Mouse (Mus musculus) layer of hippocampus, adult 2 months (tissue): ENCODE results near the gene Perm1. TPM values are rescaled to one million over a fixed set of nuclear protein-coding genes. Genes with fewer than 3 reads are reported as not detected.

ENCODE experiments used
- DNase-seq, 2 experiments: peaks; one replicate each; pipeline ENCODE4 v3.0.0; 2022; ENCODE audit warnings: low spot score in 2 of 2
- H3K27ac ChIP-seq: fragments of 200-600 bp; 2 replicates; pipeline ENCODE4 v1.8.1; 2022
- H3K4me3 ChIP-seq: fragments of 200-600 bp; 2 replicates; pipeline ENCODE4 v1.8.1; 2022; ENCODE audit warnings: mild to moderate bottlenecking
- CTCF ChIP-seq: fragments of 200-600 bp; conservative IDR thresholded peaks from 2 replicates; pipeline ENCODE4 v1.8.1; 2022; ENCODE audit warnings: antibody characterized with exemption, mild to moderate bottlenecking, moderate library complexity
- total RNA-seq, 2 experiments: library from RNA; stranded (reverse); gene quantifications; 2 replicates each; pipeline ENCODE4 v1.2.3; 2021

Gene Perm1
- total RNA-seq, 2 experiments from 2014 or later: 0.26 to 0.44 TPM

DNA sequence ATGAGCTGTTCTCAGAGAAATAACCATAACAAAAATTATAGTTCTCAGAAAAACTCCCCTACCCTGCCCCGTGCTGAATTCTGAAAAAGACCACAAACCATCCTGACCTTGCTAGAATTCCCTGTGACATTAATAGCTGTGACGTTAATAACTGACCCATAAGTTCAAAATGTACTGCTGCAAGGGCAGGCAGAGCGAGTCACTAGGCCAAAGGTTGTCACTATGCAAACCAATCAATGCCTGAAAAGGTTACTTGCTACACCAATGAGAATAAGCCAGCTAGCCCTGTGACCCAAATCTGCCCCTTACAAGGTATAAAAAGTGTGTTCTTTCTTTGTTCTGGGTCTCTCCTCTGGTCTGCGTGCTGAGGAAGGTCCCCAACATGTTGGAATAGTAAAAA lies 6.8 kb upstream of the Perm1 start:
- H3K27ac ChIP-seq: no peak overlapping the region
- no peak for TF ChIP-seq CTCF
- no peak overlapping the region for H3K4me3 ChIP-seq
- DNase-seq: no peak

- Histone ChIP-seq H3K27ac (no peak overlapping the region), H3K4me3 (no peak overlapping the region)
- no peak for TF ChIP-seq CTCF
- no peak for DNase-seq
These were observed 5.6 kb upstream of the Perm1 start for GRCm38 (mm10) chr4:156209963-156210635.

DNA sequence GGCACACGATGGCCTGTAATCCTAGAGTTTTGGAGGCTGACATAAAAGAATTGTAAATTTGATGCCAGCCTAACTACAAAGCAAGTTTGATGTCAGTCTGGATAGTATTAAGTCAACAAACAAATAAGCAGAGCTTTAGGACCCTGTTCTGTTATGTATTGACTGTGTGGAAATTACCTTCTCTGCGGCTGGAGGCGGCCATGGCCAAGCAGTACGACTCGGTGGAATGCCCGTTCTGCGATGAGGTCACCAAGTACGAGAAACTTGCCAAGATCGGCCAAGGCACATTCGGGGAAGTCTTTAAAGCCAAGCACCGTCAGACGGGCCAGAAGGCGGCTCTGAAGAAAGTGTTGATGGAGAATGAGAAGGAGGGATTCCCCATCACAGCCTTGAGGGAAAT lies 2.5 kb upstream of the Perm1 start:
- DNase-seq: no peak
- TF ChIP-seq CTCF: no peak
- Histone ChIP-seq H3K27ac (no peak overlapping the region), H3K4me3 (no peak overlapping the region)

- TF ChIP-seq CTCF: no peak
These were observed 528 bp downstream of the Perm1 start for GRCm38 (mm10) chr4:156216196-156216595.

DNA sequence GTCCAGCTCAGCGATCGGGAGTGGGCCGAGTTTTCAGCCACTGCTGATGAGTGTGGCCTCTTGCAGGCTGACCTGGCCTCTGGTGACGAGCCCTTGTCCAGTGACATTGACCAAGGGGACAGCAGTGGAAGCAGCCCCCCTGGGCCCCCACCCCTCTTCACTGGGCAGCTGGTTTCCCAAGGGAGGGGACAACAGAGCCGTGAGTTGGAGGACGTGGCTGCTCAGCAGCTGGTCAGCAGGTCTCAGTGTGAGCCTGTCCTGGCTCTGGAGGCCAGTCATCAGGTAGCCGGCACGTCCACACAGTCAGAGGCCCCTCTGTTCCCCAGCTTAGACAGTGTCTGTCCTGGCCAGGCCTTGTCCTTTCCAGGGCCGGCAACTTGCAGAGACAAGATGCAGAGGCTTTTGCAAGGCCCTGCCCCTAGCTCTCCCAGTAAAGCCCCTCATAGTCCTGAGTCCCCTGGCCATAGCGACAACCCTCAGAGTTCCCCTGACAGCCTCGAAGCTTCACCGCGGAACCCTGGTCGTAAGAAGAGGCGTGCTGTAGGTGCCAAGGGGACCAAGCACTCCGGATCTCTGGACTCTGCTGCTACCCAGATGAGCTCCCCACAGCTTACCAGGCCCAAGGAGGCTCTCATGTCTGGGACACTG lies 1.5 kb downstream of the Perm1 start:
- DNase-seq: no peak
- Histone ChIP-seq H3K4me3 (no peak overlapping the region), H3K27ac (no peak overlapping the region)
- TF ChIP-seq CTCF: no peak

More at GRCm38 (mm10) chr4:156216196-156216595, 528 bp downstream of the Perm1 start:
- Histone ChIP-seq H3K4me3 (no peak overlapping the region), H3K27ac (no peak overlapping the region)
- no peak for DNase-seq

GRCm38 (mm10) chr4:156217838-156218237 lies 2.2 kb downstream of the Perm1 start:
- DNase-seq: no peak
- Histone ChIP-seq H3K27ac (no peak overlapping the region), H3K4me3 (no peak overlapping the region)
- no peak for TF ChIP-seq CTCF

GRCm38 (mm10) chr4:156219936-156220335 lies 4.3 kb downstream of the Perm1 start:
- TF ChIP-seq CTCF: no peak
- Histone ChIP-seq H3K27ac (no peak overlapping the region), H3K4me3 (no peak overlapping the region)
- no peak for DNase-seq

DNA sequence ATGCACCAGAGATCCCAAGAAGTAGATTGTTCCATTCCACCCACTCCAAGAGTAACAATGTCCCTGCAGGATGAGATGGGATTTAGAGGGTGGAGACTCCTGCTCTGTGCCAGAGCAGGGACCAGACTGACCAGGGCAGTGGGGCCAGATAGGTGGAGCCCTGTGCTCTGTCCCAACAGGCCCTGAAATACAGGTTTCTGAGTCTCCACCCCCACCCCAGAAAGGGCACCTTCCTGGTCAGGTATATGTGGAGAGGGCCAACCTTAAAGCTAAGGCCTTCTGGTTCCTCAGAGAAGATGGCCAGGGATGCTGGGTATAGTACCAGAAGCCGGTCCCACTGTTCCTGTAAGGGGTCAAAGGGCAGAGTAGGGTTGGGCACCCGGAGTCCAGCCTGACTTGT lies 8.6 kb downstream of the Perm1 start:
- TF ChIP-seq CTCF: no peak
- Histone ChIP-seq H3K27ac (no peak overlapping the region), H3K4me3 (no peak overlapping the region)
- no peak for DNase-seq

DNA sequence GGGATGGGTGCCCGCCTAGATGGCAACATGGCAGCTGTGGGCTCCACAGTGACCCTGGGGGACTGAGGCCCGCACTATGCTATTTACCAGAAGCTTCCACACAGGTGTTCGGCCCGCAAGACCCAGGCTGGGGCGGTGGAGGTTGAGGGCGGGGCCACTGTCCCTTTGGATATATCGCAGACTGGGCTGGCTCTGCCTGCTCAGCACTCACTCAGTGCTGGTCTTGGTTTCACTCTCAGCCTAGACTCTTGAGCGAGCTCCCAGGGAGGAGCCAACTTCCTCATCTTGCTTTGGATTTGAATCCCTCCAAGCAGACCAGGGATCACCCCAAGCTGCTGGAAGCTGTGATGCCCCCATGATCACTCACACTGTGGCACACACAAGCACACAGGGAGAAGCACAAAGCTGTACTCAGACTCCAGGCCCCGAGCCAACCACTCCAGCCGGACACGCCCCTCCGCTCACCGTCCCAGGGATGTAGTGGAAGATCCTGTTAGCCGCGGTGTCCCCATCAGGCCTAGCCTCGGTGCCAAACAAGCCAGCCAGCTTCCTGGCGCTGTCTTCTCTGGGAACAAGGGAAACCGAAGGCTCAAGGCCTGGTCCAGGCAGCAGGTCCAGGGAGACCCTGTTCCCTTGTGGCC lies 12.2 kb downstream of the Perm1 start:
- Histone ChIP-seq H3K27ac (no peak overlapping the region), H3K4me3 (no peak overlapping the region)
- no peak for DNase-seq
- no peak for TF ChIP-seq CTCF

- peak in 1 of 2 experiments; percentile 58 for DNase-seq
- Histone ChIP-seq H3K27ac (no peak overlapping the region), H3K4me3 (no peak overlapping the region)
- TF ChIP-seq CTCF: no peak
These were observed 12.8 kb downstream of the Perm1 start for GRCm38 (mm10) chr4:156228393-156229024.

DNA sequence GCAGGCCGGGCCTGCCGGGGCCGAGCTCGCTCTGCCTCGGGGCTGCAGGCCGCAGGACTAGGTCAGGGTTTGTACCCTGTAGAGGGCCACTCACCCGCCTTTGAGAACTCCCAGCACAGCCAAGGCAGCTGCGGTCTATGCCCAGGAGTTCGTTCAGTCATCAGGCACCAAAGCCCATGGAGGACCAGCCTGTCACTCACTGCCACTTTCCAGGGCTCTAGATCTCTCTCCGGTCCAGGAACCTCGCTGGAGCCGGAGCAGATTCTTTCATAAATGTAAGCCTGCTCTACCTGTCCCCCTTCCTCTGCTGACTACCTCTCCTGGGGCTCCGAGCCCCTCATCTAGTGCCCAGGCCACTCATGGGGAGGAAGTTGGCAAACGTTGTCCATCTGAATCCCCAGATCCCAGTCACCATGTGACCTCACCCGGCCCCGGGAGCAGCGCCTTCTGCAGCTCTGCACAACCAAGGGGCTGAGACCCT lies 18.4 kb downstream of the Perm1 start:
- TF ChIP-seq CTCF: no peak
- no peak for DNase-seq
- Histone ChIP-seq H3K4me3 (peak overlapping the region; percentile 73), H3K27ac (peak overlapping the region; percentile 95)

DNA sequence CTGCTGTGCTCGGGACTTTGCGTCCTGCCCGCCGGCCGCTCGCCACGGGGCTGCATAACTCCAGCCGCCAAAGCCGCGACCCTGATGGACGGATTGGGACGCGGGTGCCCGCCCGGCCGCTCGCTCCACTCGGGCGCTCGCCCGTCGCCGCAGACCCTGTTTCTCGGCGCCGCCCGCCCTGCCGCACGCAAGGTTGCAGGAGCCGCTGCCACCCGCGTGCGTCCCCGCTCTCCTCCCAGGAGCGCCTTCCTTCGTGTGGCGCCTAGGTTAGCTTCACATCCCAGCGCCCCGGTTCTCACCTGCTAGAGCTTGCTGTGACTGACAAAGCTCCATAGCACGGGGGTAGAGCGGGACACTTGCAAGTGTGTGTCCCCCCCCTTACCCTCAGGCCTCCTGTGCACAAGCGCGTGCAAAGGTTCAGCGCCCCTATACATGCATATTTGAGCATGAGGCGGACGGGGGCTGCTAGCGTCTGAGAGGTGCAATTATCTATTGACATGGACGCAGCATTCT lies 19.1 kb downstream of the Perm1 start, which contains the start of gene Plekhn1:
Gene Plekhn1, minus strand, starts transcription at position 157 of the 513 bp plus-strand sequence.
- peak within 1 kb of the TSS; percentile 73 for H3K4me3 ChIP-seq
- DNase-seq: peak; percentile 50 to 73
- H3K27ac ChIP-seq: peak within 1 kb of the TSS; percentile 95
- no peak for TF ChIP-seq CTCF

DNA sequence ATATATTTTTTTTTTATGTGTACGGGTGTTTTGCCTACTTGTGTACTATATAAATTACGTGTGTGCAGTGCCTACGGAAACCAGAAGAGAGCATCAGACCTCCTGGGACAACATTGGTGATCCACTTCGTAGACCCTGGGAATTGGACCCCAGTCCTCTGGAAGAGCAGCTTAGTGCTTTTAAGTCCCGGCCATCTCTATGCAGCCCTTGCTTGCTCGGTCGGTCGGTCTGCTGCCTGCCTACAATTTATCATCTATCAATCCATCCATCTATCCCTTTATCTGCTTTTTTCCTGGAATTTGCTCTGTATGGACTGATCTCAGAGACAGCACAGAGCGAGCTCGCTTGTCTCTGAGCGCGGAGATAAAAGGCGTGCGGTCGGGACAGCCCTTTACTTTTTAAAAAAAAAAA lies 19.7 kb downstream of the Perm1 start:
- no peak for DNase-seq
- peak overlapping the region; percentile 73 for H3K4me3 ChIP-seq
- peak; percentile 36; the same call in 1 of the 2 replicates for TF ChIP-seq CTCF
- H3K27ac ChIP-seq: peak overlapping the region; percentile 86
